Mouse (Mus musculus) limb, embryonic 11.5 days (tissue): ENCODE measurements at regions not wholly inside any gene's neighbourhood (a gene's known extent, or its start where the extent isn't known, plus 50 kb on each side); places are given as distances from the start of the nearest gene placed in this dataset.
"Not testable (repeated sequence)": the region's sequence is repeated elsewhere in the genome, so short reads cannot be mapped to it uniquely, and the experiment has no call there.

Experiments
- ATAC-seq: fragments of 200-750 bp; cut with Nextera tagmentation; 2 replicates; pipeline ENCODE4 v1.8.0; 2017; ENCODE audit warnings: low read depth; ENCODE audit not compliant: insufficient number of reproducible peaks, low FRiP score, low TSS enrichment
- DNase-seq: peaks from one replicate; pipeline ENCODE4 v3.0.0-alpha.2; 2015; ENCODE audit warnings: low spot score
- H3K27ac ChIP-seq: fragments of 300-500 bp; sonication (generic); replicated peaks from 2 replicates; pipeline ENCODE4 v1.5.1; 2014; ENCODE audit warnings: low read depth, mild to moderate bottlenecking, low read length
- H3K27me3 ChIP-seq: fragments of 300-500 bp; sonication (generic); 2 replicates; pipeline ENCODE4 v1.6.1; 2014; ENCODE audit warnings: mild to moderate bottlenecking, low read length, mixed read lengths; ENCODE audit not compliant: control insufficient read depth, insufficient read depth
- H3K36me3 ChIP-seq: fragments of 300-500 bp; sonication (generic); 2 replicates; pipeline ENCODE4 v1.6.1; 2014; ENCODE audit warnings: mild to moderate bottlenecking, low read length, moderate library complexity, mixed read lengths; ENCODE audit not compliant: control insufficient read depth, insufficient read depth
- H3K4me1 ChIP-seq: fragments of 300-500 bp; sonication (generic); 2 replicates; pipeline ENCODE4 v1.6.1; 2014; ENCODE audit warnings: low read length, mixed read lengths; ENCODE audit not compliant: control insufficient read depth, insufficient read depth
- H3K4me2 ChIP-seq: fragments of 300-500 bp; sonication (generic); 2 replicates; pipeline ENCODE4 v1.6.1; 2014; ENCODE audit warnings: low read depth, mild to moderate bottlenecking, moderate library complexity; ENCODE audit not compliant: severe bottlenecking
- H3K4me3 ChIP-seq: fragments of 300-500 bp; sonication (generic); 2 replicates; pipeline ENCODE4 v1.5.1; 2014; ENCODE audit warnings: low read depth, low read length
- H3K9ac ChIP-seq: fragments of 300-500 bp; sonication (generic); 2 replicates; pipeline ENCODE4 v1.6.1; 2014; ENCODE audit warnings: mild to moderate bottlenecking, low read length
- H3K9me3 ChIP-seq: fragments of 300-500 bp; sonication (generic); 2 replicates; pipeline ENCODE4 v1.6.1; 2016; ENCODE audit warnings: low read length; ENCODE audit not compliant: control insufficient read depth
- WGBS: fragments of 180-500 bp; shearing (Covaris S2); extraction: QIAGEN DNeasy Blood & Tissue Kit; methylation state at CpG from one replicate; pipeline ENCODE4 v1.1.7; 2014; 5-methylcytosine and 5-hydroxymethylcytosine counted together

DNA sequence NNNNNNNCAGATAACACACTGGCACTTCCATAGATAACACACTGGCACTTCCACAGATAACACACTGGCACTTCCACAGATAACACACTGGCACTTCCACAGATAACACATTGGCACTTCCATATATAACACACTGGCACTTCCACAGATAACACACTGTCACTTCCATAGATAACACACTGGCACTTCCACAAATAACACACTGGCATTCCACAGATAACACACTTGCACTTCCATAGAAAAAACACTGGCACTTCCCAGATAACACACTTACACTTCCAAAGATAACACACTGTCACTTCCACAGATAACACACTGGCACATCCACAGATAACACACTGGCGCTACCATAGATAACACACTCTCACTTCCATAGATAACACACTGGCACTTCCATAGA is 105.7 kb upstream of the Afdn start:
- 71% methylated on average over 1 of the region's 1 CpGs for WGBS
- not testable (repeated sequence) for ATAC-seq, H3K4me2 ChIP-seq, H3K27ac ChIP-seq, H3K4me1 ChIP-seq, H3K9me3 ChIP-seq, H3K27me3 ChIP-seq, H3K4me3 ChIP-seq, H3K36me3 ChIP-seq, H3K9ac ChIP-seq
- peak; percentile 54 for DNase-seq

DNA sequence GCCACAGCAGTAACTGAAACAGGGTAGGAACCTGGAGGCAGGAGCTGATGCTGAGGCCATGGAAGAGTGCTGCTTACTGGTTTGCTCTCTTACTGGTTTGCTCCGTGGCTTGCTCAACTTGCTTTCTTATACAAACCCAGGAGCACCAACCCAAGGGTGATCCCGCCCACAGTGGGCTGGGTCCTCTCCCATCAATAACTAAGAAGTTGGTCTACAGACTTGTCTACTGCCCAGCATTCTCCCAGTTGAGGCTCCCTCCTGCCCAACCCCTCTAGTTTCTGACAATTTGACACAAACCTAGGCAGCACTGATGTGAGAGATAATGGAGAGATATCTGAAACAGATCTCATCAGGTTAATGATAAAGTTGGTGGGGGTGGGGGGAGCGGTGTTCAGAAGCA is 104.3 kb upstream of the Afdn start:
- H3K27me3 ChIP-seq = no peaks in the 10 kb centered on the region
- H3K27ac ChIP-seq = no peak overlapping the region
- H3K4me1 ChIP-seq = no peaks in the 10 kb centered on the region
- no peak overlapping the region for H3K9ac ChIP-seq
- no peak overlapping the region for H3K4me3 ChIP-seq
- DNase-seq (no peak), ATAC-seq (no peak)
- H3K4me2 ChIP-seq = no peak overlapping the region
- H3K36me3 ChIP-seq = no peaks in the 10 kb centered on the region
- no peaks in the 10 kb centered on the region for H3K9me3 ChIP-seq
- 29% methylated on average over 3 of the region's 3 CpGs for WGBS

DNA sequence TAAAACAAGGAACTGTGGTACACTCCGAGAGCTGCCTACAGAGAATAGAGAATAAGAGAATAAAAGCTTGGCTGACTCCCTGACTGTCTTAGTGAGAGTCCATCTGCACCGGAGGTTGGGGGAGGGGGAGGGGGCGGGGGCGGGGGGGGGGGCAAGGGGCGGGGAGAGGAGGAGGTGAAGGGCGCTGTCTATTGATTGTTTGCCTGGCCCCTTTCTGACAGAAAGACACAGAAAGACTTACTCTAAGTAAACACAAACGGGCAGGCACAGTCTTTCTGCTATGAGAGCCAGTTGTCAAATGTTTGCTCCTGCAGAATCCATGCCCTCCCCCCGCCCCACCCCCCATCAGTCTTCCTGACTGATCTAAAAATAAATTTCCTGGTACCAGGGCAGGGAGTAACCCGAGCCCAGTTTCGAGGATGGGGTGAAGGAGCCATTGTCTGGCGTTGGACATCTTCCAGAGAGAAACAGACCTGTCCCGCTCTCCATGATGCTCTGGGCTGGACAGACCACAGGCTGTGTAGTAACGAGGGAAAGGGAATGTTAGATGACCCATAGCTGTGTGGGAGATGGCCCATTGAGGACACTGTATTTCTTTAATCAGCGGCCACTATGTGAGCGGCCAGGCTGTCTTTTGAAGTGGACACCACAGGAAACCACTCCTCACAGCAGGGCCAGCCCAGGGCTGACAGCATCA is 103.7 kb upstream of the Afdn start:
- Histone ChIP-seq H3K27ac (no peak overlapping the region), H3K27me3 (no peaks in the 10 kb centered on the region), H3K4me2 (no peak overlapping the region), H3K4me3 (no peak overlapping the region), H3K4me1 (no peaks in the 10 kb centered on the region), H3K9ac (no peak overlapping the region), H3K36me3 (no peaks in the 10 kb centered on the region), H3K9me3 (no peaks in the 10 kb centered on the region)
- WGBS = 4% methylated on average over 11 of the region's 15 CpGs
- ATAC-seq (no peak; the same call in 1 of the 2 replicates), DNase-seq (no peak)

DNA sequence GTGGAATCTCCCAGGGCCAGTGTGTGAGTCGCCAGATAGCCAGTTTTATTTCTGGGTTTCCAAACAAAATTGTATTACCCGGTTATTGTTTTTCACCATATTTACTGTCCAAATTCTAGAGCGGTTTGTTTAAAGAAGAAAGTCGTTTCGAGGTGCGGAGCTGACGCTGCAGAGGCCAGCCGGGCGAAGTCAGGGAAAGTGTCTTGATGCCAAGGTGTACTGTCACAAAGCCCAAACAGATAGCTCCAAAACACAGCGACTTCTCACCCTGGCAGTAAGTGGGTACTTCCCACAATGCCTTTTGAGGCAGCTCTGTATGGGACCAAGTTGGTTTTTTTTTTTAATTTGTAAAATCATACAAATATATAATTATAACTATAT is 103.2 kb upstream of the Afdn start:
- Histone ChIP-seq H3K36me3 (no peaks in the 10 kb centered on the region), H3K9me3 (no peaks in the 10 kb centered on the region), H3K27ac (no peak overlapping the region), H3K27me3 (no peaks in the 10 kb centered on the region), H3K4me3 (no peak overlapping the region), H3K4me1 (no peaks in the 10 kb centered on the region), H3K9ac (no peak overlapping the region), H3K4me2 (no peak overlapping the region)
- 32% methylated on average over 10 of the region's 10 CpGs for WGBS
- ATAC-seq (no peak), DNase-seq (no peak)

DNA sequence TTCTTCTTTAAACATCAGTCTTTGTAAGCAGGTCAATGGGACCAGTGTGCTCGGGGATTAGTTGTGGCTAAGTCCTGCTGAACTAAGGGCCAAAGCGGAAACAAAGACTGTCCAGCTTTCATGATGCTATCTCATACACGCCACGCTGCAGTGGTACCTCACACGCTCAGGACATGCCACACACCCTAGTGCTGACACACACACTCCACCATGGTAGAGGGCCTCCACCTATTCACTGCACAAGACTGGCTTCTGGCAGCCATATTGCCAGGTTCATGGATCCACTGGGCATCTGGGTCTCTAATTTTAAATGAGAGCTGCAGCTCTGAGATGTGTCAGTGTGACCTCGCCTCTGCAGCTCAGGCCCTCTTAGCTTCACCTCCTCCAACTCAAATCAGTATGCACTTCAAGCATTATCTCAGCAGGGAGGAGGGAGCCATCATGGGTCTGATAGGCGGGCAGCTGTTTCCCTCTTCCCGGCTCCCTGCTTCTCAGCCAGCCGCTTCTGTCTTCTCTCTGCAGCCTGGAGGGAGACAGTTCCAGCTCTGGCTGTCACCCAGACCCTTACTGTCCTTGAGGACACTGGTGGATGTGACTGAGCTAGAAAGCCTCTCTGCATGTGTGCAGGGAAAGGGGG is 102.6 kb upstream of the Afdn start:
- H3K27ac ChIP-seq = no peak overlapping the region
- ATAC-seq (no peak), DNase-seq (no peak)
- no peaks in the 10 kb centered on the region for H3K27me3 ChIP-seq
- 0 out of 2 replicates have a peak, but pooled peaks cover under 1% of the 10 kb centered on the region for H3K4me1 ChIP-seq
- WGBS = 66% methylated on average over 9 of the region's 9 CpGs
- no peak overlapping the region for H3K4me2 ChIP-seq
- H3K36me3 ChIP-seq = no peaks in the 10 kb centered on the region
- no peak overlapping the region for H3K9ac ChIP-seq
- no peak overlapping the region for H3K4me3 ChIP-seq
- no peaks in the 10 kb centered on the region for H3K9me3 ChIP-seq

DNA sequence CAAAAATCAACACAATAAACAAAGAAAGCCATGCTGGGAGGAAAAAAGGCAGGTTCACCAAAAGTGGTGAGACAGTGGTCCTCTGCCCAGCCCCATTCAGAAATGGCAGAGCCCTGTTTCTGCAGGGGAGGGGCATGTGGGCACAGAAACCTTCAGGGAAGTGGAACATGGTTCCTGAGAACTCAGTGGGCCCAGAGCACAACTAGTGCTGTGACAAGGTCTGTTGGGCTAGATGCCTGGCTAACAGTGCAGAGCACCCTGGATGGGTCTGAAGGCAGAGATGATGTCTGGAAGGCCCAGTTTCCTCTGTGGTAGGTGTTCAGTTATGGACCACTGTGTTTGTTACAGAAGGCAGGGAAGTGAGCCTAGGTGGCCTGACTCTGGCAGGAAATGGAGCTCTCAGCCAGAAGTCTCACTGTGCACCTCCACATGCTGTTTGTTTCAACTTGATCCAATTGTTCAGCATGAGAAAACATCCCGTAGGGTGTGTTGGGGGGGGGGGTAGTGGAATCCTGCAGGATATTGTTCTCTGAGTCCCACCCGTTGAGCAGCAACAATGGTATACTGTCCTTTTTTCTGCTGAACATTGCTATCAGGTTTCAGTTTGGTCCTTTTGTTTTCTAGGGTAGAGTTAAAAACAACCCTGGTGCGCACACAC is 101.9 kb upstream of the Afdn start:
- Histone ChIP-seq H3K4me1 (peaks cover 7% of the 10 kb centered on the region; the same call in 1 of the 2 replicates), H3K36me3 (no peaks in the 10 kb centered on the region), H3K4me3 (no peak overlapping the region), H3K9ac (no peak overlapping the region), H3K4me2 (no peak overlapping the region), H3K27ac (no peak overlapping the region), H3K9me3 (no peaks in the 10 kb centered on the region), H3K27me3 (no peaks in the 10 kb centered on the region)
- no peak for ATAC-seq
- no peak for DNase-seq
- 69% methylated on average over 3 of the region's 3 CpGs for WGBS

DNA sequence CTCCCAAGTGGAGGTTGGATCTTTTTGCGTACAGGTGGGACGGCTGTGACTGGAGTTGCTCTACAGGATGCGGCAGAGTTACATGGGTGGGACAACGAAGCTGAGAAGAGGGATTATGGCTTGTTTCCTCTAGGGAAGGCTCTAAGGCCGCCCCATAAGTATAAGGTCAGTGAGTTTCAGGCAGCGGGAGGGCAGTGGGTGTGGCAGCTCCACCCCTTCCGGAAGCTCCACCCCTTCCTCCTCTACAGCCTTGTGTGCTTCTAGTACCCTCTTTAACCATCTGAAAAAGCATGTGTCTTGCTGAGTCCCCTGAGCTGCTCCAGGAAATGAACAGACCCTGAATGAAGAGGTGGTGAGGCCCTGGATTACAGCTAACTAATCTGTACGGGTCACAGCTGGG is 101.2 kb upstream of the Afdn start:
- peaks cover 10% of the 10 kb centered on the region; the same call in 1 of the 2 replicates for H3K4me1 ChIP-seq
- H3K9ac ChIP-seq = no peak overlapping the region
- H3K9me3 ChIP-seq = no peaks in the 10 kb centered on the region
- WGBS = 44% methylated on average over 8 of the region's 8 CpGs
- ATAC-seq (no peak), DNase-seq (peak; percentile 39)
- no peak overlapping the region for H3K27ac ChIP-seq
- no peaks in the 10 kb centered on the region for H3K27me3 ChIP-seq
- no peak overlapping the region for H3K4me2 ChIP-seq
- no peak overlapping the region for H3K4me3 ChIP-seq
- no peaks in the 10 kb centered on the region for H3K36me3 ChIP-seq

DNA sequence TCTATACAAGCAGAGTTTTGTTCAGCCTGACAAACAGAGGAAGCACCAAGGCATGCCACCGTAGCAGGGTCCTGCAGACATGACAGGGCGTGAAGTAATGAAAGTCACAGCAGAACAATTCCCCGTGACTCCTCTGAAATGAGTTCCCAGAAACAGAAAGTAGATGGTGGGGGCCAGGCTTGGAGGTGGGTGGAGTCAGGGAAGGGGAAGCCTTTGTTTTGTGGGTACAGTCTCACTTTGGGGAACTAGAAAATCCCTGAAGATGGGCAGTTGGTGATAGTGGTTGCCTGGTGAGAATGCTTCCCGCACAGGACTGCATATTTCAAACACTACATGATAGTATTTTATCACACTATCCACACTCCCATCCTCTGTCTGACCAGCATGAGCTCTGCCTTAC is 100.4 kb upstream of the Afdn start:
- ATAC-seq (no peak), DNase-seq (no peak)
- Histone ChIP-seq H3K27ac (no peak overlapping the region), H3K36me3 (no peaks in the 10 kb centered on the region), H3K27me3 (no peaks in the 10 kb centered on the region), H3K4me3 (no peak overlapping the region), H3K4me1 (peaks cover 10% of the 10 kb centered on the region; the same call in 1 of the 2 replicates), H3K9ac (no peak overlapping the region), H3K4me2 (no peak overlapping the region), H3K9me3 (no peaks in the 10 kb centered on the region)
- WGBS = 89% methylated on average over 4 of the region's 4 CpGs
